Mouse (Mus musculus): ENCODE data around the gene Sfpq. TPM values are rescaled to one million over a fixed set of nuclear protein-coding genes. Genes with fewer than 3 reads are reported as not detected.
A peak's percentile ranks its signal among the peaks of the same experiment; 100 is the strongest.
"Not testable (repeated sequence)": the region's sequence is repeated elsewhere in the genome, so short reads cannot be mapped to it uniquely, and the experiment has no call there.

The Sfpq gene
- 88.9 and 120 TPM in 2 replicates for polyA plus RNA-seq (2012; ENCODE audit: insufficient read depth, insufficient read length, missing spikeins)

GRCm38 (mm10) chr4:127021151-127021945 lies at the start of gene Sfpq:
Gene Sfpq (plus strand): TSS chr4:127021324.
- H3K4me3 ChIP-seq (ENCODE audit: insufficient read depth, low read depth, low read length), result peak within 1 kb of the TSS; percentile 76
- H3K27ac ChIP-seq (replicated peaks; ENCODE audit: low read depth, low read length), result peak within 1 kb of the TSS; percentile 89
- no peaks in the 10 kb centered on the region; the same call in 1 of the 2 replicates for H3K4me1 ChIP-seq (ENCODE audit: control insufficient read depth, insufficient read depth, insufficient read length, low read length)

- H3K4me3 ChIP-seq (ENCODE audit: insufficient read depth, low read depth, low read length), result no peak overlapping the region
- no peaks in the 10 kb centered on the region for H3K4me1 ChIP-seq (ENCODE audit: control insufficient read depth, insufficient read depth, insufficient read length, low read length)
- H3K27ac ChIP-seq (replicated peaks; ENCODE audit: low read depth, low read length), result no peak overlapping the region
Measured at GRCm38 (mm10) chr4:126977467-126977866, 43.7 kb upstream of the Sfpq start.

- H3K4me3 ChIP-seq (ENCODE audit: insufficient read depth, low read depth, low read length), result no peak overlapping the region
Measured at GRCm38 (mm10) chr4:126978706-126979105, 42.4 kb upstream of the Sfpq start.

GRCm38 (mm10) chr4:126983321-126983720 lies 37.8 kb upstream of the Sfpq start:
- Histone ChIP-seq H3K4me3 (ENCODE audit: insufficient read depth, low read depth, low read length) (no peak overlapping the region), H3K27ac (replicated peaks; ENCODE audit: low read depth, low read length) (no peak overlapping the region), H3K4me1 (ENCODE audit: control insufficient read depth, insufficient read depth, insufficient read length, low read length) (no peaks in the 10 kb centered on the region)

More at GRCm38 (mm10) chr4:126978706-126979105, 42.4 kb upstream of the Sfpq start:
- Histone ChIP-seq H3K4me1 (ENCODE audit: control insufficient read depth, insufficient read depth, insufficient read length, low read length) (no peaks in the 10 kb centered on the region), H3K27ac (replicated peaks; ENCODE audit: low read depth, low read length) (no peak overlapping the region)

GRCm38 (mm10) chr4:126983736-126984525 lies 37.2 kb upstream of the Sfpq start:
- not testable (repeated sequence) for H3K27ac ChIP-seq (replicated peaks; ENCODE audit: low read depth, low read length); H3K4me3 ChIP-seq (ENCODE audit: insufficient read depth, low read depth, low read length); H3K4me1 ChIP-seq (ENCODE audit: control insufficient read depth, insufficient read depth, insufficient read length, low read length)

GRCm38 (mm10) chr4:126986768-126987167 lies 34.4 kb upstream of the Sfpq start:
- H3K27ac ChIP-seq (replicated peaks; ENCODE audit: low read depth, low read length), result no peak overlapping the region
- no peaks in the 10 kb centered on the region for H3K4me1 ChIP-seq (ENCODE audit: control insufficient read depth, insufficient read depth, insufficient read length, low read length)
- H3K4me3 ChIP-seq (ENCODE audit: insufficient read depth, low read depth, low read length), result no peak overlapping the region

- Histone ChIP-seq H3K4me3 (ENCODE audit: insufficient read depth, low read depth, low read length) (no peak overlapping the region), H3K27ac (replicated peaks; ENCODE audit: low read depth, low read length) (no peak overlapping the region), H3K4me1 (ENCODE audit: control insufficient read depth, insufficient read depth, insufficient read length, low read length) (no peaks in the 10 kb centered on the region)
Measured at GRCm38 (mm10) chr4:126988503-126988902, 32.6 kb upstream of the Sfpq start.

- Histone ChIP-seq H3K27ac (replicated peaks; ENCODE audit: low read depth, low read length) (no peak overlapping the region), H3K4me3 (ENCODE audit: insufficient read depth, low read depth, low read length) (no peak overlapping the region), H3K4me1 (ENCODE audit: control insufficient read depth, insufficient read depth, insufficient read length, low read length) (no peaks in the 10 kb centered on the region)
Measured at GRCm38 (mm10) chr4:126990553-126990952, 30.6 kb upstream of the Sfpq start.

- no peak overlapping the region for H3K4me3 ChIP-seq (ENCODE audit: insufficient read depth, low read depth, low read length)
- H3K4me1 ChIP-seq (ENCODE audit: control insufficient read depth, insufficient read depth, insufficient read length, low read length), result no peaks in the 10 kb centered on the region
- no peak overlapping the region for H3K27ac ChIP-seq (replicated peaks; ENCODE audit: low read depth, low read length)
Measured at GRCm38 (mm10) chr4:126992356-126992755, 28.8 kb upstream of the Sfpq start.

GRCm38 (mm10) chr4:126999372-126999771 lies 21.8 kb upstream of the Sfpq start:
- H3K4me1 ChIP-seq (ENCODE audit: control insufficient read depth, insufficient read depth, insufficient read length, low read length); H3K4me3 ChIP-seq (ENCODE audit: insufficient read depth, low read depth, low read length); H3K27ac ChIP-seq (replicated peaks; ENCODE audit: low read depth, low read length): not testable (repeated sequence)

- Histone ChIP-seq H3K27ac (replicated peaks; ENCODE audit: low read depth, low read length) (peak overlapping the region; percentile 10; the same call in 1 of the 2 replicates), H3K4me1 (ENCODE audit: control insufficient read depth, insufficient read depth, insufficient read length, low read length) (peaks cover 9% of the 10 kb centered on the region), H3K4me3 (ENCODE audit: insufficient read depth, low read depth, low read length) (no peak overlapping the region)
Measured at GRCm38 (mm10) chr4:127000601-127001105, 20.5 kb upstream of the Sfpq start.

GRCm38 (mm10) chr4:127004384-127004783 lies 16.7 kb upstream of the Sfpq start:
- Histone ChIP-seq H3K4me3 (ENCODE audit: insufficient read depth, low read depth, low read length) (no peak overlapping the region), H3K27ac (replicated peaks; ENCODE audit: low read depth, low read length) (no peak overlapping the region), H3K4me1 (ENCODE audit: control insufficient read depth, insufficient read depth, insufficient read length, low read length) (peaks cover 9% of the 10 kb centered on the region)

GRCm38 (mm10) chr4:127005113-127005936 lies 15.8 kb upstream of the Sfpq start:
- Histone ChIP-seq H3K27ac (replicated peaks; ENCODE audit: low read depth, low read length) (no peak overlapping the region), H3K4me3 (ENCODE audit: insufficient read depth, low read depth, low read length) (peak overlapping the region; percentile 17; the same call in 1 of the 2 replicates), H3K4me1 (ENCODE audit: control insufficient read depth, insufficient read depth, insufficient read length, low read length) (peaks cover 9% of the 10 kb centered on the region)

- H3K4me3 ChIP-seq (ENCODE audit: insufficient read depth, low read depth, low read length), result peak overlapping the region; percentile 50
- peak overlapping the region; percentile 77 for H3K27ac ChIP-seq (replicated peaks; ENCODE audit: low read depth, low read length)
- not testable (repeated sequence) for H3K4me1 ChIP-seq (ENCODE audit: control insufficient read depth, insufficient read depth, insufficient read length, low read length)
Measured at GRCm38 (mm10) chr4:127015294-127015993, 5.7 kb upstream of the Sfpq start.
